Mouse (Mus musculus): ENCODE measurements around the gene Zkscan8. TPM values are rescaled to one million over a fixed set of nuclear protein-coding genes. Genes with fewer than 3 reads are reported as not detected.
"Not testable (repeated sequence)": the region's sequence is repeated elsewhere in the genome, so short reads cannot be mapped to it uniquely, and the experiment has no call there.

Gene Zkscan8
- polyA plus RNA-seq, 1 experiment from 2014 or later, result 3.0 TPM

DNA sequence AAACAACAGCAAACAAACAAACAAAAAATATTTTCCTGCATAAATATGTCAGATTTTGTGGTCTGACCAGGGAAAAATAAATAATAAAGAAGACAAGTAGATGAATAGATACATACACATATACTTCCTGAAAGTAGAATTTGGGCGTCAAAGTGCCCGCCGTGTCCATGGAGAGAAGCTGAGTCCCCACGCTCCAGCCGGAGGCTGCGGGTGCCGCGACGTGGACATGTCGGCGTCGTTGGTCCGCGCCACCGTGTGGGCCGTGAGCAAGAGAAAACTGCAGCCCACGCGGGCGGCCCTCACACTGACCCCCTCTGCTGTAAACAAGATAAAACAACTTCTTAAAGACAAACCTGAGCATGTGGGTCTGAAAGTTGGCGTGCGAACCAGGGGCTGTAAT is 35.8 kb downstream of the Zkscan8 start, which contains the start of gene AK157302:
AK157302 (plus strand) TSS at position 144 of the 400 bp plus-strand sequence.
- no peak for ATAC-seq
- 91% methylated on average over 21 of the region's 21 CpGs for WGBS
- Histone ChIP-seq H3K36me3 (ENCODE audit: control insufficient read depth, insufficient read depth, low read length) (no peaks in the 10 kb centered on the region), H3K4me1 (ENCODE audit: control insufficient read depth, insufficient read depth, low read length) (no peaks in the 10 kb centered on the region), H3K27me3 (replicated peaks; ENCODE audit: control insufficient read depth, insufficient read depth, low read length) (no peaks in the 10 kb centered on the region), H3K9me3 (ENCODE audit: control insufficient read depth, low read length) (no peaks in the 10 kb centered on the region), H3K4me3 (ENCODE audit: low read length) (no peak within 1 kb of the TSS), H3K27ac (ENCODE audit: low read length) (no peak within 1 kb of the TSS), H3K4me2 (ENCODE audit: low read depth, low read length) (no peak within 1 kb of the TSS), H3K9ac (ENCODE audit: low read depth, low read length) (no peak within 1 kb of the TSS)

- no peak overlapping the region for H3K27ac ChIP-seq (ENCODE audit: low read length)
- H3K27me3 ChIP-seq (replicated peaks; ENCODE audit: control insufficient read depth, insufficient read depth, low read length), result no peaks in the 10 kb centered on the region
- H3K9ac ChIP-seq (ENCODE audit: low read depth, low read length), result no peak overlapping the region
- no peak overlapping the region for H3K4me3 ChIP-seq (ENCODE audit: low read length)
- no peak overlapping the region for H3K4me2 ChIP-seq (ENCODE audit: low read depth, low read length)
- H3K9me3 ChIP-seq (ENCODE audit: control insufficient read depth, low read length), result no peaks in the 10 kb centered on the region
- no peaks in the 10 kb centered on the region for H3K4me1 ChIP-seq (ENCODE audit: control insufficient read depth, insufficient read depth, low read length)
- 94% methylated on average over 5 of the region's 5 CpGs for WGBS
- no peak for ATAC-seq
- no peaks in the 10 kb centered on the region for H3K36me3 ChIP-seq (ENCODE audit: control insufficient read depth, insufficient read depth, low read length)
These were observed 38.1 kb downstream of the Zkscan8 start for GRCm38 (mm10) chr13:21492847-21493246.

DNA sequence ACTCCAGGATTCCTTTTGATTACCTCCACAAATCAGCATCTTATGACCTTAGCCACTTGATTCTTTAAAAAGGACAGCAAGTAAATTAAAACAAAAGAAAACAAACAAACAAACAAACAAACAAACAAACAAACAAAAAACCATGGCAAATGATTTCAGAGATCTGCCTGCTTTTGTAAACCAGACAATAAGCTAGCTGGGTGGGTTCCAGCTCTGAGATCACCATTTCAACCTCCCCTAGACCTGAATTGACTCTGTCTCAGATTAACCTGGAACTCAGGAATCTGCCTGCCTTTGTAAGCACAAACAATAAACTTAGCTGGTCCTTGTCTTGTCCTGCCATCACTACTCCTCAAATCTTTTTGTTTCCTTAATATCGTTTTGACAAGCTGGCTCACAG is 44.0 kb downstream of the Zkscan8 start:
- no peak overlapping the region for H3K4me3 ChIP-seq (ENCODE audit: low read length)
- no peak for ATAC-seq
- H3K4me2 ChIP-seq (ENCODE audit: low read depth, low read length), result no peak overlapping the region
- no peaks in the 10 kb centered on the region for H3K27me3 ChIP-seq (replicated peaks; ENCODE audit: control insufficient read depth, insufficient read depth, low read length)
- H3K36me3 ChIP-seq (ENCODE audit: control insufficient read depth, insufficient read depth, low read length), result no peaks in the 10 kb centered on the region
- H3K9me3 ChIP-seq (ENCODE audit: control insufficient read depth, low read length), result no peaks in the 10 kb centered on the region
- no peaks in the 10 kb centered on the region for H3K4me1 ChIP-seq (ENCODE audit: control insufficient read depth, insufficient read depth, low read length)
- H3K27ac ChIP-seq (ENCODE audit: low read length), result no peak overlapping the region
- WGBS, result 91% methylated on average over 1 of the region's 1 CpGs
- no peak overlapping the region for H3K9ac ChIP-seq (ENCODE audit: low read depth, low read length)

GRCm38 (mm10) chr13:21478759-21479670 is 51.9 kb downstream of the Zkscan8 start, which contains the start of the genes Zkscan4 and Gm10065:
Zkscan4 (plus strand) TSS chr13:21478907.
Gm10065 (minus strand) TSS chr13:21479441.
- not testable (repeated sequence) for H3K4me1 ChIP-seq (ENCODE audit: control insufficient read depth, insufficient read depth, low read length); H3K27me3 ChIP-seq (replicated peaks; ENCODE audit: control insufficient read depth, insufficient read depth, low read length); H3K9me3 ChIP-seq (ENCODE audit: control insufficient read depth, low read length); H3K36me3 ChIP-seq (ENCODE audit: control insufficient read depth, insufficient read depth, low read length)
- Histone ChIP-seq H3K9ac (ENCODE audit: low read depth, low read length) (peak within 1 kb of the TSS; percentile 73), H3K27ac (ENCODE audit: low read length) (peak within 1 kb of the TSS; percentile 77), H3K4me2 (ENCODE audit: low read depth, low read length) (peak within 1 kb of the TSS; percentile 72), H3K4me3 (ENCODE audit: low read length) (peak within 1 kb of the TSS; percentile 67)
- peak; percentile 88 for ATAC-seq
- whole genome bisulfite sequencing, result 4% methylated on average over 31 of the region's 31 CpGs

- Histone ChIP-seq H3K36me3 (ENCODE audit: control insufficient read depth, insufficient read depth, low read length) (no peaks in the 10 kb centered on the region), H3K9ac (ENCODE audit: low read depth, low read length) (no peak overlapping the region), H3K27ac (ENCODE audit: low read length) (no peak overlapping the region), H3K4me1 (ENCODE audit: control insufficient read depth, insufficient read depth, low read length) (0 out of 2 replicates have a peak, but pooled peaks cover 4% of the 10 kb centered on the region), H3K4me3 (ENCODE audit: low read length) (no peak overlapping the region), H3K4me2 (ENCODE audit: low read depth, low read length) (no peak overlapping the region), H3K9me3 (ENCODE audit: control insufficient read depth, low read length) (no peaks in the 10 kb centered on the region), H3K27me3 (replicated peaks; ENCODE audit: control insufficient read depth, insufficient read depth, low read length) (no peaks in the 10 kb centered on the region)
- WGBS, result 36% methylated on average over 4 of the region's 4 CpGs
- no peak for ATAC-seq
These were observed 58.5 kb downstream of the Zkscan8 start for GRCm38 (mm10) chr13:21472427-21472826.

DNA sequence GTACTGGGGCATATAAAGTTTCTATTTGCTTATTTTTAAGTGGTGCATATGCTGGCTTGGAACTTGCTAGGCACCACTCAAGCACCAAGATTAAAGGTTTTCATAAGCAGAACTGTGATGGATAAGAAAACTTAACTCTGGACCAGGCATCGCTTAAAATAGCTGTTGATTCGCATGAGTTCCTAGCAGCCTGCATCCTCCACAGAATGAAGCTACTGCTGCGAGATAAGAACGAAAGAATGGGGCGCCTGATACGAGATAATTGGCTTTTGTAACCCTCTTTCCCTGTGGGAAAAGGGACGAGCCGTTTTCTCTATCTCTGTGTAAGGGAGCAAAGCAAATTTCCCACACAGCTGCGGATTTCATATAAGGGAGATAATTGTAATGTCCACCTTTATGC is 61.8 kb downstream of the Zkscan8 start:
- H3K4me3 ChIP-seq (ENCODE audit: low read length), result no peak overlapping the region

DNA sequence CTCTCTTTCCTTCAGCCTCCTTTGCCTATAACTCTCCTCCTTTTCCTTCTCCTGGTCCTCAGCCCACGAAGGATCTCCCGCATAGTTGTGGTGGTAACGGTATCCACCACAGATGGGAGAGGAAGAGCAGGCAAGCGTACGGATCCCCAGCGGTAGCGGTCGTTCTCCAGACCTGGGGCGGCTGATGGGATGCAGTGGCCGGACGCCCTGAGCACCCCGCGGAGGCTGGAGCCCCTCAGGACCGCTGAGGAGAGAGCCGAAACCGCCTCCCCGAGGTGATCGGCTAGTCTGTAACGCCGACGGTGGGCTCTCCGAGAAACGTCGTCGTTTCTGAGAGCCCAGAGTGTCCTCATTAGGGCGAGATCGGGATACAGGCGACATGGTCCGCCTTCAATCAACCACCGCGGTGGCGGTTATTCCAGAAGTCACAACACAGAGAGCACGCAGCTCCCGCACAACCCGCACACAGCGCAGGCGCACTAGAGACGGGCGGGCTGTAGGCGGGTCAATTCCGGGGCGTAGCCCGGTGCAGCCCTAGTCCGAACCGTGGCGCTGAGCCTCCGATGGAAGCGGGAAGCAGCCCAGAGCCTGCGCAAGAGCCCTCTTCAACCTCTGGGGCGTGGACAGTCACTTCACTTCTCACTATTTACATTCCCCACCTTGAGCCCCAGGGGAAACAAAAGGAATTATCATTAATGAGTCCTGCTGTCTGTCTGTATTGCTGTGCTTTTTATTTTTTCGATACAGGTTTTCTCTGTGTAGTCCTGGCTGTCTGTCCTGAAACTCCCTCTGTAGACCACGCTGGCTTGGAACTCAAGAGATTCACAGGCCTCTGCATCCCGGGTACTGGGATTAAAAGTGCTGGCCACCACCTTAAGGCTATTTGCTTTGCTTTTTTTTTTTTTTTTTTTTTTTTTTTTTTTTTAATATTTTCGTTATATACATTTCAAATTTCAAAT is 62.6 kb downstream of the Zkscan8 start, which contains the start of gene Nkapl:
Nkapl (minus strand) TSS at position 449 of the 959 bp plus-strand sequence.
- no peaks in the 10 kb centered on the region for H3K27me3 ChIP-seq (replicated peaks; ENCODE audit: control insufficient read depth, insufficient read depth, low read length)
- H3K4me1 ChIP-seq (ENCODE audit: control insufficient read depth, insufficient read depth, low read length), result 0 out of 2 replicates have a peak, but pooled peaks cover 4% of the 10 kb centered on the region
- H3K27ac ChIP-seq (ENCODE audit: low read length), result peak within 1 kb of the TSS; percentile 41; the same call in 1 of the 2 replicates
- under 1% methylated on average over 54 of the region's 54 CpGs for WGBS
- peak within 1 kb of the TSS; percentile 82 for H3K9ac ChIP-seq (ENCODE audit: low read depth, low read length)
- peak within 1 kb of the TSS; percentile 75 for H3K4me3 ChIP-seq (ENCODE audit: low read length)
- ATAC-seq, result peak; percentile 100
- H3K36me3 ChIP-seq (ENCODE audit: control insufficient read depth, insufficient read depth, low read length), result no peaks in the 10 kb centered on the region
- no peaks in the 10 kb centered on the region for H3K9me3 ChIP-seq (ENCODE audit: control insufficient read depth, low read length)
- H3K4me2 ChIP-seq (ENCODE audit: low read depth, low read length), result peak within 1 kb of the TSS; percentile 97

More for the DNA sequence above, 61.8 kb downstream of the Zkscan8 start:
- no peak overlapping the region for H3K27ac ChIP-seq (ENCODE audit: low read length)
- H3K4me2 ChIP-seq (ENCODE audit: low read depth, low read length), result peak overlapping the region; percentile 97; the same call in 1 of the 2 replicates
- ATAC-seq, result no peak
- H3K9me3 ChIP-seq (ENCODE audit: control insufficient read depth, low read length), result no peaks in the 10 kb centered on the region
- WGBS, result 37% methylated on average over 9 of the region's 9 CpGs
- no peak overlapping the region for H3K9ac ChIP-seq (ENCODE audit: low read depth, low read length)
- no peaks in the 10 kb centered on the region for H3K27me3 ChIP-seq (replicated peaks; ENCODE audit: control insufficient read depth, insufficient read depth, low read length)
- H3K36me3 ChIP-seq (ENCODE audit: control insufficient read depth, insufficient read depth, low read length), result no peaks in the 10 kb centered on the region
- 0 out of 2 replicates have a peak, but pooled peaks cover 4% of the 10 kb centered on the region for H3K4me1 ChIP-seq (ENCODE audit: control insufficient read depth, insufficient read depth, low read length)

- no peak for ATAC-seq
- Histone ChIP-seq H3K4me1 (ENCODE audit: control insufficient read depth, insufficient read depth, low read length) (0 out of 2 replicates have a peak, but pooled peaks cover 4% of the 10 kb centered on the region), H3K4me2 (ENCODE audit: low read depth, low read length) (no peak overlapping the region), H3K9ac (ENCODE audit: low read depth, low read length) (no peak overlapping the region), H3K9me3 (ENCODE audit: control insufficient read depth, low read length) (no peaks in the 10 kb centered on the region), H3K27me3 (replicated peaks; ENCODE audit: control insufficient read depth, insufficient read depth, low read length) (no peaks in the 10 kb centered on the region), H3K27ac (ENCODE audit: low read length) (no peak overlapping the region), H3K36me3 (ENCODE audit: control insufficient read depth, insufficient read depth, low read length) (no peaks in the 10 kb centered on the region), H3K4me3 (ENCODE audit: low read length) (no peak overlapping the region)
- 85% methylated on average over 10 of the region's 10 CpGs for WGBS
These were observed 63.6 kb downstream of the Zkscan8 start for GRCm38 (mm10) chr13:21467336-21467735.
